Mouse (Mus musculus) kidney, adult 9 months (tissue): Measurements from ENCODE around the gene Eaf2.
A peak's percentile ranks its signal among the peaks of the same experiment; 100 is the strongest.

Experiments used
- DNase-seq: peaks from one replicate; pipeline ENCODE4 v3.0.0; 2022

Gene Eaf2

DNA sequence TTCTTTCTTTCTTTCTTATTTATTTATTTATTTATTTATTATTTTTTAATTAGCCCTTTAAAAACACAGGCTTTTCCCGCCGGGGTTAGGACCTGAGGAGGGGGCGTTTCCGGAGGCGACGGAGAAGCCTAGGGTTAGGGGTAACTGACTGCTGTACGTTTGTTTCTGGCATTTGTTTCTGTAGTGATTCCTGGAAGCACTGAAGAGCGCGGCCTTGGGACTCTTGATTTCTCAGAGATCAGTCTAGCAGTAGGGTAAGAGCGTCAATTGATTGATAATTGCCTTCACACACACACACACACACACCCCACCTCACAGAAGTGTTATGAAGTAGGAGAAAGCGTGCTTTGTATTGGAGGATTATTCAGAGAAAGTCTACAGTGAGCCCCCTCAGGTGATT lies 46.0 kb downstream of the Eaf2 start:
- DNase-seq = no peak

DNA sequence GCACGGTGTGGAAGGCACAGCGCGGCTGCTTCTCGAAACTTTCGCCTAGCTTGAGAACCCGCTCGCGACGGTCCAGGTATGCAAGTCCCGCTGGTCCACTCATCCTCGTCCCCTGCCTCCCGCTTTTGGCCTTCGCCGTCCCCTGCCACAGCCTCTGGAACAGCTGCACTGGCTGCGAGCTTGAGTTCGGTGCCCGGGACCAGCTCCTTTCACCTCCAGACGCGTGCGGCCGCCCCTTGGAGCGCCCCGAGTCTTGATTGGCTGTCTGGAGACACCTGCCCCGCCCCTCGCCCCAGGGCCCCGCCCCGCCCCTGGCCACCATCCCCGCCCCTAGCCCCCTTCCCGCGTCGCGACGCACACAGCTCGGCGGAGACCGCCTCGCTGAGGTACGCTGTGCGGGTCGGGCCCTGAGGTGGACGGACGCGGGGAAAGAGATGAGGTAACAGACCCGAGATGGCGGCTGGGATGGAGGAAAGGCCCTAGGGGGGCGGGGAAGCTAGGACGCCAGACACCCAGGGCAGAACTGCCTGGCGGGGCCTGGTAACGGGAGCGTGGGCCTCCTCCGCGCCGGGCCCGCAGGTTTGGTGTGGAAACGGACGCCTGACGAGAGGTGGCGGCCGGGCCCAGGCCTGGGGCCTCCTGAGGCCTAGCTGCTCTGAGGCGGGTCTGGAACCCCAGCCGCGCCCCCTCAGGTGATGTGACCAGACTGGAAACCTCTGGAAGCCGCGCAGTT lies 46.6 kb downstream of the Eaf2 start, which contains the start of gene Iqcb1:
Gene Iqcb1 (plus strand): TSS at position 332 of the 733 bp plus-strand sequence.
- peak; percentile 85 for DNase-seq

DNA sequence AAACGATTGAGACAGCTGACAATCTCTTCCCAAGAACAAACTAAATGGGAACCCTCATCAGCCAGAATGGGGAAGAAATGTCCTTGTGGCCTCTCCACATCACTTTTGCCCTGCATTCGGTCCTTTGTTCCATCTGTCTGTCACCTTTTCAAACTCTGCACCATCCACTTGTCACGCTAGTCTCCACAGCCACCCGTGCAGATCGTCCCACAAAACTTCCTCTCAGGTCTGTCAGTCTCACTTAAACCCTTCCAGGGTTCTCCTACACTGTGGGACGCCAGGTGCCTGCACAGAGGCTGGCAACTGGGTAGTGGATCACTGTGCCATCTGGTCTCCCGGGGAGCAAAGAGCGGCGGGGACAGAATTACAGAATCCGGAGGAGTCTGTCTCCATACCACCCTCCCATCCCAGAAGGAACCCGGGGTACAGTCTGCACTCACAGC lies 47.2 kb downstream of the Eaf2 start:
- no peak for DNase-seq

DNA sequence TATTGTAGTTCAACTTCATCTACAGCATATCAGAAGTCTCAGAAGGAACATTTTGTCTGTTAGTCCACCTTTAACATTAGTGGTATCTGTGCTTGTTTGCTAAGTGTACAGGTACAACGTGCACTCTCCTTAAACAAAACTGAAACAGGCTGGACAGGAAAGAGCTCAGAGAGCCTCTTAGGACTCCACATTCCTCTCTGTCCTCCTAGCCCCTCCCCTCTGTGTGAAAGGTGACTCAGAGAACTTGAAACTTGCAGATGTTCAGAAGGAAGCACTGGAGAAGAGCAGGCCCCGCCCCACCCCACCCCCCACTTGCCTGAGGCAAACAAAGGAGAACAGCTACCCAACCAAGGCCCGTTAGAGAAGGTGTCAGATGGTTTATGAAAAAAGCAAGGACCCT lies 53.3 kb downstream of the Eaf2 start:
- no peak for DNase-seq

DNA sequence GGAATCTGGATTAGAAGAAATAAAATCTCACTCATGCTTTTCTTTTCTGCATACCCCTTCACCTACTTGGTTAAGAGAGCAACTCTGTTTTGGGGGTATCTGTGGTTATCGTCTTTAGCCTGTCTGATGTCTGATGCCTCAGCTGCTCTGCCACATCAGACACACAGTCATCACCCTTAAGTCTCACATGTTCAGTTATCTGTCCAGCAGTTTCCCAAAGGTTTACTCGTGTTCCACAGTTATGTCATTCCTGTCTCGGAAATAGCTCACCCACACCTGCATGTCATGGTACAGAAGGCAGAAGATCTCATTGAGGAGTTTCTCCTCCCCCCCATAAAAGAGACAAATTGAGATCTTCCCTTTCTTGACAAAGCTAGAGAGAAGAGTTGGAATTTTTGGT lies 54.1 kb downstream of the Eaf2 start:
- DNase-seq = no peak

DNA sequence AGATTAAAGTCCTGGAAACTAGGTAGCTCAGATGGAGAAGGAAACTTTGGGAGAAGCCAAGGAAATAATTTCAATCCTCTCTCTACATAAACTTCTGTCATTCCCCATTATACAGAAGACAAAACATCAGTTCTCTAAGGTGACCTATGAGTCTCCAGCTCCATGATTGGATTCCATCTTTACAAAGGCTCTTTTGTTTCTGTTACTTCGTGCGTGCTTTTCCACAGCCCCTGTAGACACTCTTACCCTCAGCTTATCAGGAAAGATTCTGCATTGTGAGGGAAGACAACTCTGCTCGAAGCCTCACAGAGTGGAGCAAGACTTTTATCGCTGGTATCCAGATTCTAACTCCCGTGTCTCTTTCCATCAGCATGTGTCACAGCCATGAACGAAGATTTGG lies 54.8 kb downstream of the Eaf2 start:
- no peak for DNase-seq

DNA sequence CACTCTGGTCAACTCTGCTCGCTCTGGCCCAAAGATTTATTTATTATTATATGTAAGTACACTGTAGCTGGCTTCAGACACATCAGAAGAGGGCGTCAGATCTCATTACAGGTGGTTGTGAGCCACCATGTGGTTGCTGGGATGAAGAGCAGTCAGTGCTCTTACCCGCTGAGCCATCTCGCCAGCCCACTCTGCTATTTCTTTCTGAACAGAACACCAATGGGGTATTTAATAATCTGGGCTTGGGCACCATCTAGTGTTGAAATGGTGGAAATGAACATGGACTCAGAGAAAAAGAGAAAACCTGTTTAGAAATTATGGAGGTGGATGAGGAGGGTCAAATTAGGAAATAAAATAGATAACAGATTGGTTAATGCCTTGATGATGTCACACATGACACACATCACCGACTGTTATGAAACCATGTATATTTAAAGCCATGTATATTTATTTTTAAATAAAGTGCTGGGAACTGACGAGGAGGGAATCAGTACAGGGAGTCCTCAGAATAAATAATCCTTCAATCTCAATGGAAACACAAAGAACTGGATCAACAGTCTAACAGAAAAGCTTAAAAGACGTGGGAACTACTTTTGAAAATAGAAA lies 57.4 kb downstream of the Eaf2 start:
- DNase-seq = peak; percentile 93

DNA sequence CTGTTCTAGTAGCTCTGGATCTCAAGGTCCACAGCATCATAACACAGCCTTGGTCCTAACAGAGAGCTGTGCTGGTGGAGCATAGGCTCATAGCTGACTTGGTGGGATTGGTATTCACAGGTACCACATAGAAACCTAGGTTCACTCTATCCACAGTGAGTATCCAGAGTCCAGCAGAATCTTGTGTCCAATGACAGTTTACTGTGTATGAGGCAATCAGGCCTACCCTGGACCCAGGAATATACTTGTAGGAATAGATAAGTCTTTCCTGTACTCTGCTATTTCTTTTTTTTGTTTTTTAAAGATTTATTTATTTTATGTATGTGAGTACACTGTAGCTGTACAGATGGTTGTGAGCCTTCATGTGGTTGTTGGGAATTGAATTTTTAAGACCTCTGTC lies 57.9 kb downstream of the Eaf2 start:
- DNase-seq = no peak

DNA sequence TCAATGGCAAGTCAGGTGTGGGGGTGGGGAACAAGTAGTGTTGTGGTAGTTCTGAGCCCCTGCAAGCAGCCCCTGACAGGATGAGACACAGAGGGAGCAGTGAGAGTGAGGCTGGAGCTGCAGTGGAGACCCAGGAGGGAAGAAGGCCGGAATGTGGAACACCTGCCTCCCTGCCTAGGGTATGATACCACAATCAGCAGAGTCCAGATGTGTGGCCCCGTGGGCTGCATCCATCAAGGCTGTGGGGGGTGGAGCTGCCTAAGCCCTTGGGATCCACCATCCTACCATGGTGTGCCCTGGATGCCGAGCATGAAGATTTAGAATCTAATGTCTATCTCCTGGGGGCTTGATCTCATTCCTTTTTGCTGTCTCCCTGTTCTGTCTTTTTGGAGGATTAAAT lies 61.1 kb downstream of the Eaf2 start:
- DNase-seq = no peak

DNA sequence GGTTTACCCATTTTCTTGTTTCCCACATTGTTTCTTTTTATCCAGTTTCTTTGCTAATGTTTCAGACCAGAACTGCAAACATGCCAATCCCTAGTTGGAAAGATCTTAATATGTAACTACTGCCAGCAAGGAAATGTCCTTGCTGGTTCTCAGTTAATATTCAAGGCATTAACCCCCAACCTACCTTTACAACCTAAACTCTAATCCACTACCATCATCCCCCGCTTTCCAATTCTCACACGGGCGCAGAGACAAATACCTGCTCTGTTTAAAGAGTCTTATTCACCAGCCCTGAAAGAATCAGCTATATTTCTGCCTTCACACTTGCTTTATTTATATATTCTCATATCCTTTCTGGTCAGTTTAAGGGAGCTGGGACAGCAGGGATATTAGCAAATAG lies 66.2 kb downstream of the Eaf2 start:
- peak; percentile 82 for DNase-seq

DNA sequence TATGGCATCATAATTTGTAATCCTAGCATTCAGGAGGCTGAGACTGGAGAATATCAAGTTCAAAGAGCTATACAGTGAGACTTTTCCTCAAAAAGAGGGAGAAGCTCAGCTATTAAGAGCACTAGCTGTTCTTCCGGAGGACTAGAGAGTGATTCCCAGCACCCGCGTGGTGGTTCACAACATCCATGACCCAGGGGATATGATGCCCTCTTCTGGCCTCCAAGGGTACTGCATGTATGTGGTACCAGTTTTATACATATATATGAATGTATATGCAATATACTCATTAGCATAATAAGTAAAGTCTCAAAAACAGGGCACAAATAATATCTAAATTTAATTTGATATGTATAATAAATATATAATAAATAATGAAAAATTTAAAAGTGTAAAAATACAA lies 72.4 kb downstream of the Eaf2 start:
- no peak for DNase-seq

DNA sequence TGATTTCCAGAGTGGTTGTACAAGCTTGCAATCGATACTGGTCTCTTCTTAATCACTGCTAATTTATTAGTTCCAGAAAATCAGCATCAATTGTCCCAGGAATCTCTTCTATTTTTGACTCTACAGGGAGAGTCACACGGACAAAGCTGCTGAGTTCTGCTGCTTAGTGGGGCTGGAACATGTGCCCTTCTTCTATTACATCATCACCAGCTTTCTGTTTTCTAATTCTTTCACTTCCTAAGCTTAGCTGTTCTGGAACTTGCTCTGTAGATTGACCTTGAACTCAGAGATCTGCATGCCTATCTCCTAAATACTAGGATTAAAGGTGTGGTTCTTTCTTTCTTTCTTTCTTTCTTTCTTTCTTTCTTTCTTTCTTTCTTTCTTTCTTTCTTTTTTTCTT lies 76.5 kb downstream of the Eaf2 start:
- no peak for DNase-seq

DNA sequence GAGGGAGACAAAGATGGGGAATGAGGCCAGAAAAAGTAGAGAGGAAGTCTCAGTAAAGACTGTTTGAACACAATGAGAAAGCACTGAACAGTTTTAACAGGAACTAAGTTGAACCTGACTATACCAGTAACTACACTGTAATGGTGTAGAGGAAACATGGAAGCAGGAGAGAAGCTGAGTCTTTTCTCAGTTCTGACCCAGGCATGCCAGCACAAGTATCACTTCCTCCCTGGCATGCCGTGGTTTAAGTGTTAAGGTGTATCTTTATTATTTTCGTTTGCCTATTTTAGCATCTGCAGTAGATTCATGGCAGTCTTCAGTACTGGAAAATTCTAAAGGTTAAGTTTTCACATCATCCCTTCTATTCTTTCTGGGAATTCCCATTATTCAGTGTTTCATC lies 79.8 kb downstream of the Eaf2 start:
- no peak for DNase-seq

DNA sequence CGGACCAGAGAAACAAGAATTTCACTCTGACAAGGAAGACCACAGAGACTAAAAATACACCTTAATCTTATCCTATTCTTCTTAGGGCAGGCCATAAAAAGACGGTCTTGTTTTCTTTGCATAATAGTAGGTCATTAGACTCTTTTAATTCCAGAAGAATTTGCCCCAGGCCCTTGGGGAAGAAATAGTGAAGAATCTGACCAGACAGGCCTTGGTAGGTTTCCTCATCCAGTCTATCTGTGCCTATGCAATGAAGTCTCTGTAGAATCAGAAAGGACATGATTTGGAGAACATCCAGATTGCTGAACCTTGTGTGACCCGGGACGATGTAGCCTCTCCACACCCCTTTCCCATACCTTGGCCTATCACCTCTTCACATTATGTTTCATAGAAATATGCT lies 84.6 kb downstream of the Eaf2 start:
- DNase-seq = no peak

DNA sequence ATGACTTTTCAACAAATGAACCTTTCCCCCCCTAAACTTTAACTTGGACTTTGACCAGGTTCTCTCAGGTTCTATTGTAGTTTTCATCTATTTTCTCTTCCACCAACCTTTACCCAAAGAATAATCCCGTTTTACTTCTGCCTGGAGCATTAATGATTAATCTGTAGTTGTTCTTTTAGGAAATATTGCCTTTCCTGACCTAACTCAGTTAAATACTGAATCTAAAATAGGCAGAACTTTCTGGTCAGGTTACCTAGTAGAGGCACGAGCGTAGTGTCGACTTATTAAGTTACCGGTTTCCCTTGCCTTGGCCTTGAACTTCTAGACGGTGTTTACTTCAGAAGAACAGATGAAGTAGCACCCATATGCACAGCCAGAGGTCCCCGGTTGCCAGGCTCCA lies 88.3 kb downstream of the Eaf2 start:
- peak; percentile 84 for DNase-seq

DNA sequence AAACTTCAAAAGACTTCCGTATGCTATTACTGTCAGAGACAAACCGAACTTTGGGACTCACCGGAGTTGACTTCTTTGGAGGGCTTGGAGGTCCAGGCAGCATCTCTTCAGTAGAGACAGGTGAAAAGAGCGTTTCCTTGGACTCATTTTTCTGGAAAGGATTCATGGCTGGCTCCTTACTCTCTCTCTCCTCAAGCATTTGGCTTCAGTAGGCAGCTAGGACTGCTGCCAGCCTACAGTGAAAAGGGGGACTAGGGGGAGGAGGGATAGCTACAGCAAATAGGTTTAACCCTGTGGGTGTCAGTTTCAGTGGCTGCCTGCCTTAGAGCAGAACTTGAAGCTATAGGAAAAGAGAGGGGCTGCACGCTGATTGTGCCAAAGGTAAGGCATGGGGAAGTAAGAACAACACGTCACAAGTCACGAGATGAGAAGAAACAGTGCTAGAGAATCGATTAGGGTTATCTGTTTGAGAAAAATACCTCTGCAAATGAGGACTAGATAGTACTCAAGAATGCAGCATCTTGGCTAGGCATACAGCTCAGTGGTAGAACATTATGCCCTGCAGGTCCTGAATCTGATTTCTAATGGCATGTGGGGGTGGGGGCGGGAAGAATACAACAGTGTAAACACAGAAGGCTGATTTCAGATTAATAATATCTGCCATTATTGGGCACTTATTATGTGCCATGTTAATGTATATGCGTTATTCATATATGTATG lies 90.0 kb downstream of the Eaf2 start, which contains the start of gene Slc15a2:
Gene Slc15a2 (minus strand): TSS at position 369 of the 720 bp plus-strand sequence.
- DNase-seq = peak; percentile 68

DNA sequence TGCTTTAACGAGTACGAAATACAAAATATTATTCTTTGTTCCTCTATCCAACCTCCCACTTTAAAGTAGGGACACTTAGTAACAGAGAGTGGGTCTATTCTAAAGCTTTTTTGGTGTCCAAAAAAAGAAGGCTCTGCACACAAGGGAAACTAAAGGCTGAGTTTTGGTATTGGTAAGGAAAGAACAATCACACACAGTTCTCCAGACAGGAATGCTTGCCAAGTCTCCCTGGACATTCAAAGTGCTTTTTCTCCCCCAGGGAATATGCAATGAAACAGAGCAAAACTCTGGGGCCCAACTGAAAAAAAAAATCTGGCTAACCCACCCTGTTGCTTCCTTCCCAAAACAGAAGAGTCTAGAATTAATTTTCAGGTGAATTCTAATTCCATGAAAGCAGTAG lies 90.7 kb downstream of the Eaf2 start:
- peak; percentile 43 for DNase-seq

DNA sequence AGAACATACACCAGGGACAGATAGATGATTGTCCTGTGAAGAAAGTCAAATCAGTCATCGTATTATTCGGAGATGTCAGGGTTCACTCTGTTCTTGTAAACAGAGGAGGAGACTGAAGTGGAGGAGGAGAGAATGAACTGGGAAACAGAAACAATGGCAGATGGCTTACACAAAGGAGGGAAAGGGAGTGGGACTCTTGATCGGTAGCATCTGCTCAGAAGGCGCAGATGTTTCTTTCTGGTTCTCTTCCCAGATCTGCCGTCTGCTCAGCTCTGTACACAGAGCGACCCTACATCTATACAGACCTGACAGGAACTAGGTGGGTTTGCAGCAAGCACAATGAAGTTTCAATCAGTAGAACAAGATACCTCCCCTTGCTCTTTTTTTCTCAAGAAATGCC lies 99.1 kb downstream of the Eaf2 start:
- no peak for DNase-seq

DNA sequence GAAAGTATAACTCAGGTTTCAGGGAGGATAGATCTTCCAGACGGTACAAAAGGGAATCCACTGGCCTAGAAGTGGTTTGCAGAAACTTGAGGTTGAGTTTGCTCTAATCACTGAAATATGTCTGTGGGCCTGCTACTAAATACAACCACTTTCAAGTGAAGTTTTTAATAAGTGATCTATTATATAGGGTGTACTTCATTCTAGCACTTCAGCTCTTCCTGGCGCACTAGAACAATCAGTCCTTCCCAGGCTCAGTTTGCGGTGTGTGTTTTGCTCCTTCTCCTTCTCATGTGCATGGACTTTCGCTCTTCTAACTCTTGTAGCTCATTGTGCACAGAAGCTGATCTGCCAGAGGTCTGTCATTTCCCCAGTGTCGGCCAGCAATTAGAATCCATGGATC lies 101.8 kb downstream of the Eaf2 start:
- peak; percentile 28 for DNase-seq

DNA sequence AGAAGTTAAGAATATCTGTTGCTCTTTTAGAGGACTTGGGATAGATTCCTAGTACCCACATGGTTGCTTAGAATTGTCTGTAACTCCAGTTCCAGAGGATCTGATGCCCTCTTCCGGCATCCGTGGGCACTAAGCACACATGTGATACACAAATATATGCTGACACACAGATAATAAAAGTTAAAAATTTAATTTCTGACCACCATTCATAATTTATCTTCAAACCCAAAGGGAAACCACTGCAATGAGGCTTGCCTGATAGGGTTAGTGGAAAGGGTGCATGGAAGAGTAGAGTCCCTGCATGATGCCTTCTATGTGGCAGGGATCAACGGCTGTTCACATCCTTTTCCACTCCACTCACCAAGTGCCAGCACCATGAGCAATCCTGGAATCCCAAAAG lies 103.1 kb downstream of the Eaf2 start:
- no peak for DNase-seq

DNA sequence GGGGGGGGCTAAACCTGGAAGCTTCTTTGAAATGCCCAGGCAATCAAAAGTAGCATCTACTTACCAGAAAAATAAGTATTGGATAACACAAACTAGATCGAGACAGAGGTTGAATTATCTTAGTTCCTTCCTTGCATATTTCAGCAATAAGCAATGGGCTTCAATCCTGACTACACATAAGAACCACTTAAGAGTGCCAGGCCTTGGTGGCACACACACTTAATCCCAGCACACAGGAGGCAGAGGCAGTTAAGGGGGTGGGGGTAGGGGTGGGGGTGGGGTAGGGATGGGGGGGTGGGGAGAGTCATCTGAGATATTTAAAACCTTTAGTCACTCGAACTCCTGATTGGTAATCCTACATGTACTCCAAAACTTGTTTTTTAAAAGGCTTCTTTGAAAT lies 103.6 kb downstream of the Eaf2 start:
- no peak for DNase-seq

DNA sequence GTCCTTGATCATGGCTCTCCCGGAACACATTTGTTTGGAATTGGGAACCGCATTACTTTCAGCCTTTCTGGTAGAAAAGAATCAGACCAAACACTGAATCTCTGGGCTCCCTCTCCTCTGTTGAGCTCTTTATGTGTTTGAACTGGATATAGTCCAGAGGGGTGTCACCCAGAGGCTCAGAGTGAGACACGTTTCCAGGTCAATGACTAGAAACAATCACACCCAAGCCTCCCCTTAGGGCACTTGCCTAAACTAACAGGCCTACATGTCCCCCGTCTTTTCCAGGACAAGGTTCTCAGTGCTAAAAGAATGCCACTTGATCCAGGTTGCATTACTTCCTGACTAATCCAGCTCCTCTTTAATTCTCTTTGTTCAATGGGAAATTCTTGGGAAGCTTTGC lies 104.0 kb downstream of the Eaf2 start:
- DNase-seq = peak; percentile 30

DNA sequence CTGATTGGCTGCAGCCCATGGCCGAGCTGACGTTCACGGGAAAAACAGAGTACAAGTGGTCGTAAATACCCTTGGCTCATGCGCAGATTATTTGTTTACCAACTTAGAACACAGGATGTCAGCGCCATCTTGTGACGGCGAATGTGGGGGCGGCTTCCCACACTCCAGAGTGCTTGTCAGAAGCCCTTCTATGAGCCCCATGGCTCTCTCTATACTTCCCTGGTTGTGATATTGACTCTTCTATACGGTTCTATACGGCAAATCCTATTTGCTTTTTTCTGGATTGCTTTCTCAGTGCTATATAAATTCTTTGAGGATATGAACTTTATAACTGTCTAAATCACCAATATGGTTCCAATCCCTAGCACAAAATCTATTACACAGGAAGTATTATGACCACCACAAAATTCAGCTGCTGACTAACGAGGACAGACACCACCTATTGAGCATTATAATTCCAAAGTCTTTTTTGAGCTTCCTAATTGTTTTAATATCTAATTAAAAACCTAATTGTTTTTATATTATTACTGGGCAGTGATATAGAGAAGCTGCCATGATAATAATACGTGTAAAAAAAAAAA lies 104.5 kb downstream of the Eaf2 start:
- no peak for DNase-seq

DNA sequence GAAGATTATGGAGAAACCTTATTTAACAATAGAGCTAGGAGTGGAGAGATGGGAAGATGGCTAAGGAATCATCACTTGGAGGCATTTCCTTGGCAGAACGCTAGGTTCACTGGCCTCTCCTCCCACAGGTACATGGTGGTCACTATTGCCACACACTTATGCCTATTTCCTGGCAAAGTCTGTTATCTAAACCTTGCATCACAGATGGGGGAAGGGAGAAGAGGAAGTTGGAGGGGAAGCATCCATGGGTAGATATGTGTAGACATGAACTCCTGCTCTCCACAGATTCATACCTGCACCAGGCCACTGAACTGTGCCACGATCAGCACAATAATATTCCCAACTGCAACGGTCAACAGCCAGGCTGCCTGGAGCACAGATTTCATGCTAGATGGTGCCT lies 122.8 kb downstream of the Eaf2 start:
- DNase-seq = no peak
